Mouse (Mus musculus) telencephalon, adult 2 months (tissue): Measurements from ENCODE around the gene Slc35g3.
"Not testable (repeated sequence)": the region's sequence is repeated elsewhere in the genome, so short reads cannot be mapped to it uniquely, and the experiment has no call there.

Source experiments
- DNase-seq: peaks from one replicate; pipeline ENCODE4 v3.0.0-alpha.2; 2011; ENCODE audit warnings: low read depth, low spot score

Slc35g3 gene

DNA sequence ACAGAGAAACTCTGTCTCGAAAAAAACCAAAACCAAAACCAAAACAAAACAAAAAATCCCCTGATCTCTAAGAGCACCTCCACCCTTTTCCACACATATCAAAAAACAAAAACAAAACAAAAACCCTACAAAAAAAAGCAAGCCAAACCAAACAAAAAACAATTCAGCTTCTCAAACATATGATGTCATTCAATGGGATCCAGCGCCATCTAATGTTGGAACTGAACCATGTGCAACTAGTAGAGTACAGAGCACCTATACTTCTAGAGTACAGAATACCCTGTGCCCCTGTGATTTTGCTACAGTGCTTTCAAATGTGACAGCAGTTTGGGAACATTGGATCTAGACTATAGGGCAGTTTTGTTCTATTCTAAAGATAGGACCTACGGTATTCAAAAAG lies 7.1 kb downstream of the Slc35g3 start:
- DNase-seq: peak; percentile 50

DNA sequence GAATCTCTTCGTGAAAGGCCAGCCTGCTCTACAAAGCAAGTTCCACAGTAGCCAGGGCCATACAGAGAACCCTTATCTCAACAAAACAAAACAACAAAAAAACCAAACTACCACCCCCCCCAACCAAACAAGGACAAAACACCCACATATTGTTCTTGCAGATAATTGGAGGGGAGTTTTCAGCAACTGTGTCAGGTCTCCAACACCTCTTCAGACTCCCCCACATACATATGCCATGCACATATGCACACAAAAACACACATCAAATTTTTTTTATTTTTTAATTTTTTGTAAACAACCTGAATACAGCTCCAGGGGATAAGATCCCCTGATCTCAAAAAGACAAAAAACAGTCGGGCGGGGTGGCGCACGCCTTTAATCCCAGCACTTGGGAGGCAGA lies 7.5 kb downstream of the Slc35g3 start:
- DNase-seq: no peak

DNA sequence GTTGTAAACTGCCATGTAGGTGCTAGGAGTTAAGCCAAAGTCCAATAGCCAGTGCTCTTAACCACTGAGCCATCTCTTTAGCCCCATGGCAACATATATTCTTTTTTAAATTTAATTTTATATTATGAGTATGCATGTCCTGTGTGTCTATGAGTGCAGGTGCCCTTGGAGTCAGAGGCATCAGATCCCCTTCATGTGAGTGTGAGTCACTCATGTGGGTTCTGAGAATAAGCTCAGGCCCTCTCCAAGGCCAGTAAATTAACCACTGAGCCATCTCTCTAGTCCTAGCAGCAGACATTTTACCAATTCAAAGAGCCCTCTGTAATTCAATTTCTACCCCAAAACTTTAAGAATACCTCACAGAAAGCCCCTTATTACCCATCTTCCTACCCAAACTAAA lies 9.1 kb downstream of the Slc35g3 start:
- DNase-seq: no peak

DNA sequence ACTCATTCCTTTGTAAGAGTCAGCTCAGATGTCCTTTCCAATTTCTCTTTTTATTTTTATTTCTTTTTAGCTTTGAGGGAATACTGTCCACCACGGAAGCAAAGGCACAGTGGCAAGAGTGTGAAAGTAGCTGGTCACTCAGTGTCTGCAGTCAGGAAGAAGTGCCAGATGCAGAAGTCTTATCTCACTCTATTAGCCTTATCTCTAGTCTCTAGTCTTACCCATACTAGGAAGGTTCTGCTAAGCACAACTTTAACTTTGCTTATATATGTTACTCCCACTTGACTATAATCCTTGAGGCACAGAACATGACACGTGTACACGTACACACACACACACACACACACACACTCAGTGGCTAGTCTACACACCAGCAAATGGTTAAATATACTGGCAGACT lies 10.1 kb downstream of the Slc35g3 start:
- no peak for DNase-seq

DNA sequence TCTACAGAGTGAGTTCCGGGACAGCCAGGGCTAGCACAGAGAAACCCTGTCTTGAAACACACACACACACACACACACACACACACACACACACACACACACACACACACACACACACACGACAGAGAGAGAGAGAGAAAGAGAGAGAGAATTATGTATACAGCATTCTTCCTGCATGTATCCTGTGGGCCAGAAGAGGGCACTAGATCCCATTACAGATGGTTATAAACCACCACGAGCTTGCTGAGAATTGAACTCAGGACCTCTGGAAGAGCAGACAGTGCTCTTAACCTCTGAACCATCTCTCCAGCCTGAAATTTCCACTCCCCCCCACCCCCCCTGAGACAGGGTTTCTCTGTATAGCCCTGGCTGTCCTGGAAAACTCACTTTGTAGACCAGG lies 30.4 kb downstream of the Slc35g3 start:
- DNase-seq: not testable (repeated sequence)

DNA sequence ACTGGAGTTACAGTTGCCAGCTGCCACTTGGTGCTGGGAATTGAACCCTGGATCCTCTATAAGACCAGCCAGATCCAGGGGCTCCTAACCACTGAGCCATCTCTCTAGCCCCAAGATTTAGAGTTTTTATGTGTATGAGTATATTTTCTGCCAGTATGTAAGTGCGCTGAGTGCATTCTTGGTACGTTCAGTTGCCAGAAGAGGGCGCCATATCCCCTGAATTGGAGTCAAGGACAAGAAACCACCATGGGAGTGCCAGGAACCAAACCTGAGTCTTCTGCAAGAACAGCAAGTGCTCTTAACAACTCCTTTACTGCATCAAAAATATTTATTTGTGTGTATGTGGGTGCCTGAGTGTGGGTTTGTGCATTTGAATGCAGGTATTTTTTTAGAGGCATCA lies 32.7 kb downstream of the Slc35g3 start:
- peak; percentile 9 for DNase-seq

DNA sequence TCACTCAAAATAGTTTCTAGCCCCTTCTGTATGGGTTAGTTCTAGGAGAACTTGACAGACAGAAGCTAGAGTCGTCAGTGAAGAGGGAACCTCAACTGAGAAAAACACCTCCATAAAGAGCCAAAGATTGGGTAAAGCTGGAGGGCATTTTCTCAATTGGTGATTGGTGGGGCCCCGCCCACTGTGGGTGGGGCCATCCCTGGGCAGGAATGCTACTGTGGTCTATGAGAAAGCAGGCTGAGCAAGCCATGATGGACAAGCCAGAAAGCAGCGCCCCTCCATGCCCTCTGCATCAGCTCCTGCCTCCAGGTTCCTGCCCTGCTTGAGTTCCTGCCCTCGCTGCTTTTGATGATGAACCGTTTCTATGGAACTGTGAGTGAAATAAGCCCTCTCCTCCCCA lies 35.8 kb downstream of the Slc35g3 start:
- no peak for DNase-seq

DNA sequence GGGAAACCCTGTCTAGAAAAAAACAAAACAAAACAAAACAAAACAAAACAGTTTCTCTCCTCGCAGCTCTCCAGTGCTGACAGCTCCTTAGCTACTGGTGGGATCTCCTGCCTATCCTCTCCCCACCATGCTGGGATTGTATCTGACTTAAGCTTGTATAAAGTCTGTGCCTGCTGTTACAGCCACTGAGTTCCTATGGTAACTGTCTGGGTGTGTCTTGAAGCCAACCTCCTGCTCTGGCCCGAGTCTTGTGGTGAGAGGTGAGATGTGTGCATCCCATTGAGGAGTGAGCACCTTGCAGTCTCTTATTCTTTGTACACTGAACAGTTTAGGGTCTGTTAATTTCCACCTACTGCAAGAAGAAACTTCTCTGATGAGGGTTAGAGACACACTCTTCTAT lies 38.7 kb downstream of the Slc35g3 start:
- DNase-seq: no peak

DNA sequence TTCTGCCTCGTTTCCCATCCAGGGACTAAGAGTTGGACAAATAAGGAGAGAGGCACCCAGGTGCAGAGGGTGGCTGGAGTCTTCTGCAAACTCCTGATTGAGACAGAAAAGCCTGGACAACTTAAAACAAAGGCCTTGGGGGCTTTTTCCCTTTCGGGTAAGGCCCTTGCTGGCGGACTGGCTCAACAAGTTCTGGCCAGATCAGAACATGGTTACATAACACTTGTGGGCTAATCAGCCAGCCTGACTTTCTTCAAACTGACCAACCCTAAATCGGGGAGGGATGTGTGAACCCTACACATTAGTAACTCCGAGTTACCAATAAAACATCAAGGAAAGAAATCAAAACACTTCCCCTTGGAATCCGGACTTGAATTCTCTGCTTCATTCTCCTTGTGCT lies 40.9 kb downstream of the Slc35g3 start:
- DNase-seq: no peak

DNA sequence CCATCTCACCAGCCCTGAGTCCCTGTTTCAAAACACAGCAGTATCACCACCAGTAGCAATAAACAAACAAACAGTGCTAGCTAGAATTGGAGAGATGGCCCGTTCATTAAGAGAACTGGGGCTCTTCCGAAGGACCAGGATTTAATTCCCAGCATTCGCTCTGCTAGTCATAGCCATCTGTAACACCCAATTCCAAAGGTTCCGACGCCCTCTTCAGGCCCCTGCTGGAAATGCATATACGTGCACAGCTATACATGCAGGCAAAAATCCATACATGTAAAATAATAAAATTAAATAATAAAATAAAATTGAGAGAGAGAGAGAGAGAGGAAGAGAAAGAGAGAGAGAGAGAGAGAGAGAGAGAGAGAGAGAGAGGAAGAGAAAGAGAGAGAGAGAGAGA lies 42.3 kb downstream of the Slc35g3 start:
- no peak for DNase-seq

DNA sequence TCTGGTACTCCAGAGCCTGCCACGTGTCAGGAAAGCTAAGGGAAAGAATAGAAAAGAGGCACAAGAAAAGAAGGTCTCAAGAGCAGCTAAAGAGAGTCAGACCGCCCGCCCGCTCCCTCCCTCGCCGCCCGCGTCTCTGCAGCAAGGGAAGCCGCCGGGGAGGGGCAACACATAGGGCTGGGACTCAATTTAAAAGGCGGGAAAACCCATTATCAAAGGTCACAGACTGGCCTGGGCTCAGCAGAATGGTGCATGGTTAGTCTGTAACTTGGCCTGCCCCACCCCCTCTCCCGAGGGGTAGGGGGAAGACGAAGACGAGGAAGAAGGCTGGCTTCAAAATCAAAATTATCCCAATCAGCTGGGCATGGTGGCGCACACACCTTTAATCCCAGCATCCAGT lies 43.1 kb downstream of the Slc35g3 start:
- DNase-seq: no peak

DNA sequence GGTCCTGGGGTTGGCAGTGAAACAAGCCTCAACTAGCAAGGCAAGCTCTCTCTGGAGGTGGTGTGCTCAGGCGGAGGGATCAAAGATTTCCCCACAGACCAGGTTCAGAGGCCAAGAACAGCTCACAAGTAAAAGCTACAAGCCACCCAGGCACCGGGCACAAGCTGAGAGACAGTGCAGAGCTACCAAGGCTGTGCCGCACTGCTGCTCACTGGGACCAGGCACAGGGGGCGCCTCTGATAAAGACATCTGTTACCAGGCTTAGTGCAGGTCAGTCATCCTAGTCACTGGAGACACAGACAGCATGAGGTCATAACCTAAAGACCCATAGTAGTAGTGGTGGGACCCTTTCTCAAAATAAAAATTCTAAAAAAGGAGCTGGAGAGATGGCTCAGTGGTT lies 44.8 kb downstream of the Slc35g3 start:
- no peak for DNase-seq

DNA sequence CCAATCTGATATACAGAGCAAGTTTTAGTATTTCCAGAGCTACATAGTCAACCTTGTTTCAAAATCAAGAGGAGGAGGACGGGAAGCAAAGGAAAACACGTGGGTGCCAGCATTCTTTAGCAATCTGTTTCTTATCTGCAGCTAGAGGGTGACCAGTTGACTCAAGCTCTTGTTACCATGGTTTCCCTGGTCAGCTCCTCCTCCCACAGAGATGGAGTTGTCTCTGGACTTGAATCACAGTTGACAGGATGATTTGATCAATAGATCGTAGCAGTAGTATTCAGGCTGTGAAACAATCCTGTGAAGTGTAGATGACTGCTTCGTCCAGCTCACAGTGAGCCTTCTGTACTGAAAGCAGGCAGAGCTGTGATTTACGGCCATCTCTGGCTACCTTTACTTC lies 45.8 kb downstream of the Slc35g3 start:
- no peak for DNase-seq

DNA sequence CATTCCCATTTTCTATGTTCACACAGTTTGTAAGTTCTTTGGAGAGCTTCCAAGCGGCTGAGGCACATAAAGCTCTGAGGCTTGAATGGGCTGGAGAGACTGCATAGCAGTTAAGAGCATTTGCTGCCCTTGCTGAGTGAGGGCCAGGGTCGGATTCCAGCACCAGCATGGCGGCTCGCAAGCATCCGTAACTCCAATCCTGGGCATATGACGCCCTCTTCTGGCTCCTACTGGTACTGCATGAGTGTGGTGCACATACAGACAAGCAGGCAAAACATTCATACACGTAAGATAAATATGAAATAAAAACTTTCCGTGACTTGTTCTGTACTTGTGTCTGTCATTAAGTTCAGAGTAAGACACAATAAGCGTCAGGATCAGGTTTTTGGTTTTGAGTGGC lies 46.3 kb downstream of the Slc35g3 start:
- no peak for DNase-seq

DNA sequence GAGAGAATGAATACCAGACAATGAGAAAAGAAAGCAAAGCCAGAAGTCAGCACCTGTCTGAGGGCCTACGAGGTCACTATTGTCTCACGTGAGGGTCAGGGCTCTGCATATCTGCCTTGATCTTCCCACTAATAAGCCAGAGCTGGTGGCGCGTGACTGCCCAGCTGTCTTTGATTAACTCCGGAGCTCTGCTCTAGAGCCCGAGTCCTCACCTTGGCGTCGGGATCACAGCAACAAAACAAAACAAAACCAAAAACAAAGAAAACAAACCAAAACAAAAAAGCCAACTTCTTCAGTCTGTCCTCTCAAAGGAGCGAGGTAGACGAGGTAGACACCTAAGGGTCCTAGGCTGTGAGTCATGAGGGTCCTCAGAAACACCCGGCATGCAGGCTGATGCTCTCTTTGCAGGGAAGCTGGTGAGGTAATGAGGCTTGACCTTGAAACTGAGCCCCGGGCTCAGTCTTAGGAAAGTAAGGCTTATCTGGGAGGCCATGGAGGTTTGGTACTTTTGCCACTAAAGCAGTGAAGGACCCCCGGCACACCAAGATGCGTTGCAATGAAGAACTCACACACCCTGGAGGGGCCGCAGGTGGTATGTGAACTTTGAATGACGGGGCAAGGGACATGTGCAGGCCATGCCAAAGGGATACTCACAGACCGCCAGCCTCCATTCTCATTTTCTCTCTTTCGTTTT lies 47.0 kb downstream of the Slc35g3 start:
- no peak for DNase-seq

DNA sequence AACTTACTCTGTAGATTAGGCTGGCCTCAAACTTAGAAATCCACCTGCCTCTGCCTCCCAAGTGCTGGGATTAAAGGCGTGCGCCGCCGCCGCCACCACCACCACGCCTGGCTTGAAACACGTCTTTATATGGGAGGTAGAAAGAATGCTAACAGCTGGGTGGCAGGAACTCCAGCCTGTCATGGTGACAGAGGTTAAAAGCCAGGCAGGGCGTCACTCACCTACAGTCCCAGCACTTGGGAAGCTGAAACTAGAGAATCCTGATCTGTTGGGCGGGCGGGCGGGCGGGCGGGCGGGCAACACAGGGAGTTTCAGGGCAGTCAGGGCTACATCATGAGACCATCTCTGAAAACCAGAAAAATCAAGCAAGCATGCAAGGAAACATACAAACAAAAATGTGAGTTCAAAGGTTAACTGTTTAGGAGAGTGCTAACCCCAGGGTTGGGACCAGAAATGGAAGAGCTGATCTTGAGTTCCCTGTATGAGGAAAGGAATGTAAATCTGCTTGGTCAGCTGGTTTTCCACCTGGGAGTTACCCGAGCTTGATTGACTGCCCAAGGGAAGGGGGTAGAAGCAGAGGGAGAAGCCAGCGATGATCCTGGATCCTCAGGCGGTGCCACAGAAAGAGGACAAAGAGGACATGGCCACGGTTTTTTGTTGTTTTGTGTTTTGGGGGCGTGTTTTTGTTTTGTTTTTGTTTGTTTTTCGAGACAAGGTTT lies 48.7 kb downstream of the Slc35g3 start:
- DNase-seq: no peak

DNA sequence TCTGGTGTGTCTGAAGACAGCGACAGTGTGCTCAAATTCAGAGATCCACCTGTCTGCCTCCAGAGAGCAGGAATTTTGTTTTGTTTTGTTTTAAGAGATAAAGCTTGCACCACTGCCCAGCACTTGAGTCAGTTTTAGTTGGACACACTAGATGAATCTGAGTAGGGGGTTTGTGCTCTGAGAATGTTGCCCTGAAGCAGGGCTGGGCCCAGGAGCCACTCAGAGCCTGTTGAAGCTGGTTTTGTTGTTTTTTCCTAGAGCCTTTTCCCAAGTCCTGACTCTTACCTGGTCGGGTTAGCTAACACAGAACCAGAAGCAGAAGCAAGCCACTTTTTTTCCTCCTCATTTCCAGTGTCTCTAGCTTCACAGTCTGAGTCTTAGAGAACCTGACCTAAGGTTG lies 50.7 kb downstream of the Slc35g3 start:
- no peak for DNase-seq

DNA sequence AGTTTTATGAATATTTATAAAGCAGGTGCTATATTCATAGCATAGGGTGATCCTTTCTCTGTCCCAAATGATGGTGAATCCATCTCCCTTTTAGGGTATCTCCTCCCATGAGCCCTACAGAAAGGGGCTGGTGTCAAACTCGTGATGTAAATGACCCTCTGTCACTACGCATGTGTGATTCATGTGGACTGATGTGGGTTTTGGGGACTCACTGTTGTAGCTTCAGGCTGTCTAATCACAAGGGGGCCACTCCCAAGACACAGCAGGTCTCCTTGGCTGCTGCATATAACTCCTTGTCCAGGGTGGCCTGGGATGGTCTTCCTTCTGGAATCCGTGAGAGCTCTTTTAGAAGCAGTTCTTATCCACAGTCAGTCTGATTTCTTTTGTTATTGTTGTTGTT lies 51.3 kb downstream of the Slc35g3 start:
- DNase-seq: no peak
